Mouse (Mus musculus) heart, postnatal 0 days (tissue): ENCODE data around the gene Ccdc85b.

Source experiments
- CTCF ChIP-seq: IDR thresholded peaks from 2 replicates; pipeline ENCODE4 v1.5.1; 2016; ENCODE audit warnings: antibody characterized with exemption, control low read depth, low read depth
- EP300 ChIP-seq: IDR thresholded peaks from 2 replicates; pipeline ENCODE4 v1.6.1; 2016; ENCODE audit warnings: antibody characterized with exemption, low read depth

- no peak for TF ChIP-seq CTCF
- no peak for TF ChIP-seq EP300
Observed at GRCm38 (mm10) chr19:5430408-5430807, 27.3 kb downstream of the Ccdc85b start.
